Mouse (Mus musculus): Measurements from ENCODE around the gene Bsnd. TPM values are rescaled to one million over a fixed set of nuclear protein-coding genes. Genes with fewer than 3 reads are reported as not detected.

The Bsnd gene
- polyA plus RNA-seq, 1 experiment from 2014 or later = not detected

DNA sequence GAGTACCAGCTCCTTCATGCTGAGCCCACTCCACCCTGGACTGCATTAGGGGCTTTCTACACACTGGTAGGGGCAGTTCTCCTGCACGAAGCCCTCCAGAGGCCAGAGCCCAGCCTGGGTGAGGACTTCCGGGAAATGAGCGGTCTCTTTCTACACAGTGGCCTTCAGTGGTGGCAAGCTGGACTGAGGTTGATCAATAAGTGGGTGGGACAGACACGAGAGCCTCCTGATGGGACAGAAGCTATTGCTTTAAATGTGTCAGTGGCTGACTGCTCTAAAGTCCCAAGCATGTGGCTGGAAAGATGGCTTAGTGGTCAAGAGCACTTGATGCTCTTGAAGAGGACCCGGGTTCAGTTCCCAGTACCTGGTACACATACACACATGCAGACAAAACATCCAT, 39.0 kb downstream of the Bsnd start:
- Histone ChIP-seq H3K36me3 (replicated peaks) (peaks cover 30% of the 10 kb centered on the region), H3K4me1 (replicated peaks) (peaks cover 24% of the 10 kb centered on the region), H3K27ac (replicated peaks) (no peak overlapping the region), H3K27me3 (no peaks in the 10 kb centered on the region), H3K9me3 (replicated peaks) (no peaks in the 10 kb centered on the region), H3K4me2 (no peak overlapping the region), H3K9ac (no peak overlapping the region), H3K4me3 (replicated peaks) (no peak overlapping the region)
- ATAC-seq (ENCODE audit: insufficient read depth) = no peak
- WGBS (ENCODE audit: insufficient replicate concordance) = 58% methylated on average over 5 of the region's 5 CpGs

DNA sequence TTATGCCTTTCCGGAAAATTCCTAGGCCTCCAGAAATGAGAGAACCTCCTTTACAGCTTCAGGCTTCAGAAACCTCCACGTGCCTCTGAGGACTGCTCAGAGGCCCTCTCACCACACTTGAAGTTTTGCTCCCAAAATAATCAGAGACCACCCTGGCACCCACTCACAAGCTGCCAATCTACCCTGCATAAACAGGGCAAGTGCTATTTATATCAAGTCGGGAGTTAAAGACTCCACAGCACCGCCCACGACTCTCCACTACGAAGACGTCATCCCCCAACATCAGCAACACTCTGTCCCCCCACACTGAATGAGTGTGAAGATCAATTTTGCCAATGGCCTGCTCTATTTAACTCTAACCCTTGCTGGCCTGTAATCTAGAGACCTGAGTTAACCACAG, 39.7 kb downstream of the Bsnd start:
- H3K9ac ChIP-seq = no peak overlapping the region
- H3K27ac ChIP-seq (replicated peaks) = no peak overlapping the region
- no peaks in the 10 kb centered on the region for H3K27me3 ChIP-seq
- no peak overlapping the region for H3K4me3 ChIP-seq (replicated peaks)
- no peak for ATAC-seq (ENCODE audit: insufficient read depth)
- H3K4me1 ChIP-seq (replicated peaks) = peaks cover 24% of the 10 kb centered on the region
- no peak overlapping the region for H3K4me2 ChIP-seq
- H3K36me3 ChIP-seq (replicated peaks) = peaks cover 25% of the 10 kb centered on the region
- WGBS (ENCODE audit: insufficient replicate concordance) = 67% methylated on average over 7 of the region's 7 CpGs
- H3K9me3 ChIP-seq (replicated peaks) = no peaks in the 10 kb centered on the region

DNA sequence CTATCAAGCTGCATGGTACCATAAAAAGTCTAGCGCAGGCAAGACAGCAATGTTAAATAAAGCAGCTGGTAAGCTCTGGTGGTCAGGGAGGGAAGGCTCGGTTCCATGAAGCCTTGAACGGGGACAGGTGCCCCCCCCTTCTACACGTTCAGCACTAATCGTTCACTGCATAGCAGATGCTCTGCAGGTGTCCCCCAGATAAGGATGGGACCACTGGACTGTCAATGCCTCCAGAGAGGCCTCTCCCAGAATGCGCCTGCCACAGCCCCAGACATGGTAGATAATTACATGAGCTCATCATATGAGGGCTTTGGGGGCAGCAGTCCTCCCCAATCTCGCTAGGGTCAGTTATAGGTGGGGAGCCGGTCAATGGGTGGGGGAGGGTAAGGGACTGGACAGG, 42.8 kb downstream of the Bsnd start:
- Histone ChIP-seq H3K36me3 (replicated peaks) (peaks cover 22% of the 10 kb centered on the region), H3K4me1 (replicated peaks) (peaks cover 24% of the 10 kb centered on the region), H3K4me3 (replicated peaks) (no peak overlapping the region), H3K9me3 (replicated peaks) (no peaks in the 10 kb centered on the region), H3K27ac (replicated peaks) (0 out of 2 replicates have a peak overlapping the region, but pooled peaks have one; percentile 38), H3K4me2 (peak overlapping the region; percentile 42), H3K9ac (no peak overlapping the region), H3K27me3 (no peaks in the 10 kb centered on the region)
- WGBS (ENCODE audit: insufficient replicate concordance) = 43% methylated on average over 8 of the region's 8 CpGs
- peak; percentile 89 for ATAC-seq (ENCODE audit: insufficient read depth)

DNA sequence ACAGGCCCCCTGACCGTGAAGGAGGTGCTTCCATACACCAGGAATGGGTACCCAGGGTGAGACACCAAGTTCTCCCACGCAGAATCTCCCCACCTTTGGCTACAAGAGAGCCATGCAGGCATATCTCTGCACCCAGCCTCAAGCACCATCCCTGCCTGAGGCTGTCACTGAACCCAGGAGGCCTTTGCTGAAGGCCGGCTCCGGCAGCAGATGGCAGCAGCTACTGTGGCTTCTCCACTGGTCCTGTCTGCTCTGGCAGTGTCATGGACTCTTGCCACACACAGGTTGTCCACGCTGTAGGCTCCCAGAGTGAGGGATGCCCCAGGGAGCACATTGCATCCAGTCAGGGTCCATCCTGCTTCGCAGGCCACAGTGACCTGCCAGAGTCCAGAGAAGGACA, 48.9 kb downstream of the Bsnd start:
- Histone ChIP-seq H3K27ac (replicated peaks) (no peak overlapping the region), H3K4me1 (replicated peaks) (no peaks in the 10 kb centered on the region; the same call in 1 of the 2 replicates)
- WGBS (ENCODE audit: insufficient replicate concordance) = 77% methylated on average over 6 of the region's 6 CpGs

DNA sequence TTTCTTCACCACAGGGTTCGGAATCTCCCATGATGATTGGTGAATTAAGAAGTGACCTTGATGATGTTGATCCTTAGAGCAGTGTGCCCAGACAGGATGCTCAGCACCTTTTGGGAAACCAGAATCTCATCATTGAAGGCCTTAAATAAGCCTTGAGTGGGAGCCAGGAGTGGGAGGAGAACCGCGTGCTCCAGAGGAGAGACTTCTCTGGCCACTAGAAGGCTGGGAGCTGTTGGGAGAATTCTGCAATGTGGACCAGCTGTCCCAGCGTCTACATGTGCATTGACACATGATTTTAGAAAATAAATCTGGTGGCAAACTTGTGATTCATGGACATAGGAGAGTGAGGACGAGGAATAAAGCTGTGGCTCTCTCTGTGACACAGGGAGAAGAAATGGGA, 53.3 kb downstream of the Bsnd start:
- Histone ChIP-seq H3K9me3 (replicated peaks) (no peaks in the 10 kb centered on the region), H3K4me3 (replicated peaks) (no peak overlapping the region), H3K4me2 (no peak overlapping the region), H3K36me3 (replicated peaks) (peaks cover 93% of the 10 kb centered on the region), H3K27me3 (no peaks in the 10 kb centered on the region), H3K4me1 (replicated peaks) (no peaks in the 10 kb centered on the region), H3K27ac (replicated peaks) (no peak overlapping the region), H3K9ac (no peak overlapping the region)
- ATAC-seq (ENCODE audit: insufficient read depth) = no peak
- WGBS (ENCODE audit: insufficient replicate concordance) = 88% methylated on average over 5 of the region's 5 CpGs

More for the DNA sequence above, 48.9 kb downstream of the Bsnd start:
- ATAC-seq (ENCODE audit: insufficient read depth) = no peak
- Histone ChIP-seq H3K4me2 (no peak overlapping the region), H3K27me3 (no peaks in the 10 kb centered on the region), H3K9me3 (replicated peaks) (no peaks in the 10 kb centered on the region), H3K4me3 (replicated peaks) (no peak overlapping the region), H3K36me3 (replicated peaks) (peaks cover 61% of the 10 kb centered on the region), H3K9ac (no peak overlapping the region)

DNA sequence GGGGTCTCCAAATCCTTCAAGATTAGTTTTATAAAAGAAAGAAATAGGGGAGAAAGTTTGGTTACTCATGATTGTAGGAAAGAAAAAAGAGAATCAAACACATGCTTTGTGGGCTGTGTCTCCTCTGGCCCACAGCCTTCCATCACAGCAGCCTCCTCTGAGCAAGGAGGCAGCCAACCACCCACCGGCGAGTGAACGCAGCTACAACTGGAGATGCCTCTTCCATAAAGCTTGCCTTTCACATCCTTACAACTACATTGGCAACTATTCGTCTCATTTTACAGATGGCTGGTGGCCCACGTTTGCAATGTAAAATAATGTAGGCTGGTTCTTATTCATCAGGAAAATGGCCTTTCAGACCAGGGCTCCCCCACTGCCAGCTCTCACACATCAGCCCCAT, 54.9 kb downstream of the Bsnd start:
- H3K36me3 ChIP-seq (replicated peaks) = peaks cover 92% of the 10 kb centered on the region
- H3K27me3 ChIP-seq = no peaks in the 10 kb centered on the region
- no peaks in the 10 kb centered on the region for H3K9me3 ChIP-seq (replicated peaks)
- ATAC-seq (ENCODE audit: insufficient read depth) = no peak
- no peak overlapping the region for H3K9ac ChIP-seq
- no peak overlapping the region for H3K27ac ChIP-seq (replicated peaks)
- WGBS (ENCODE audit: insufficient replicate concordance) = 81% methylated on average over 5 of the region's 5 CpGs
- H3K4me2 ChIP-seq = no peak overlapping the region
- H3K4me1 ChIP-seq (replicated peaks) = no peaks in the 10 kb centered on the region
- H3K4me3 ChIP-seq (replicated peaks) = no peak overlapping the region

DNA sequence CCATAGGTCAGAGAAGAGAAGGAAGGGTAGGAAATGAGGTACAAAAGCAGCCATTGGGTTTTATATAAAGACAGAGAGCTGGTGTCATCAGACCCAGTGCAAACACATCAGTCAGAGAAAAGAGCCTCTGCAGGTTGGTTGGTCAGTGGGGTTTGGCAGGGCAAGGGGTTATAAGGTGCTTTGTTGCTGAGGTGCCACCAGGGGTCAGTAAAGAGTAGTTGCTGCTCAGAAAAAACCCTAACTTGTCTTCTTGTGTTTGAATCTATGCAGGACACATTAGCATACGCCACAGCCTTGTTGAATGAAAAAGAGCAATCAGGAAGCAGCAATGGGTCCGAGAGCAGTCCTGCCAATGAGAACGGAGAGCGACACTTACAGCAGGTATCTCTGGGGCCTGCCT, 55.6 kb downstream of the Bsnd start:
- WGBS (ENCODE audit: insufficient replicate concordance) = 69% methylated on average over 4 of the region's 4 CpGs
- Histone ChIP-seq H3K9ac (no peak overlapping the region), H3K4me3 (replicated peaks) (no peak overlapping the region), H3K4me2 (no peak overlapping the region), H3K27me3 (no peaks in the 10 kb centered on the region), H3K9me3 (replicated peaks) (no peaks in the 10 kb centered on the region), H3K36me3 (replicated peaks) (peaks cover 92% of the 10 kb centered on the region), H3K4me1 (replicated peaks) (no peaks in the 10 kb centered on the region), H3K27ac (replicated peaks) (no peak overlapping the region)
- ATAC-seq (ENCODE audit: insufficient read depth) = no peak

DNA sequence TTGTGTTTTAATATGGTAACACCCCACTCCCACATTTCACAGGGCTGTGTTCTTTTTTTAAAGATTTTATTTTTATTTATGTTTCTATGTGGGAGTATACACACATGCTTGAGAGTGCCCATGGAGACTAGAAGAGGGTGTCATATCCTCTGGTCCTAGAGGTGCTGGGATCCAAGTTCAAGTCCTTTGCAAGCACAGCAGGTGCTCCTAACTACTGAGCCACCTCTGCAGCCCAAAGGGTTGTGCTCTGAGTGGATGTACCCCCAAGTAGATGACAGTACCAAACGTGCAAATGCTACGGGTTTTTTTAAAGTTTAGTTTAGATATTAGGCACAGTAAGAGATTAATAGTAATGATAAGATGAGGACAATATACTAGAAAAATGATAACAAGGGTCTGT, 56.7 kb downstream of the Bsnd start:
- Histone ChIP-seq H3K27ac (replicated peaks) (no peak overlapping the region), H3K27me3 (no peaks in the 10 kb centered on the region), H3K36me3 (replicated peaks) (peaks cover 92% of the 10 kb centered on the region), H3K4me3 (replicated peaks) (no peak overlapping the region), H3K4me2 (no peak overlapping the region), H3K4me1 (replicated peaks) (no peaks in the 10 kb centered on the region), H3K9me3 (replicated peaks) (no peaks in the 10 kb centered on the region), H3K9ac (no peak overlapping the region)
- WGBS (ENCODE audit: insufficient replicate concordance) = 80% methylated on average over 2 of the region's 2 CpGs
- ATAC-seq (ENCODE audit: insufficient read depth) = no peak

Other genes with a start within 250 kb of the Bsnd start
- 5.1 and 6.2 TPM in 2 replicates for gene Usp24, start 176.1 kb downstream of the Bsnd start, polyA plus RNA-seq (2015; fragmentation: Nextera tagmentation; extraction: Ambion mirVana)
- gene Pcsk9, start 28.0 kb downstream of the Bsnd start, polyA plus RNA-seq (2015; fragmentation: Nextera tagmentation; extraction: Ambion mirVana) = 84.5 and 101 TPM in 2 replicates
- 7.8 and 10.4 TPM in 2 replicates for gene Dhcr24, start 68.8 kb upstream of the Bsnd start, polyA plus RNA-seq (2015; fragmentation: Nextera tagmentation; extraction: Ambion mirVana)
- gene Lexm, start 125.0 kb upstream of the Bsnd start, polyA plus RNA-seq (2015; fragmentation: Nextera tagmentation; extraction: Ambion mirVana) = not detected in 2 replicates
- gene Ttc22, start 130.1 kb upstream of the Bsnd start, polyA plus RNA-seq (2015; fragmentation: Nextera tagmentation; extraction: Ambion mirVana) = 0.07 and 0.16 TPM in 2 replicates
- 4.8 and 5.2 TPM in 2 replicates for gene Pars2, start 158.8 kb upstream of the Bsnd start, polyA plus RNA-seq (2015; fragmentation: Nextera tagmentation; extraction: Ambion mirVana)
- 31.1 and 41.9 TPM in 2 replicates for gene Ttc4, start 186.7 kb upstream of the Bsnd start, polyA plus RNA-seq (2015; fragmentation: Nextera tagmentation; extraction: Ambion mirVana)
- 0.12 and 0.13 TPM in 2 replicates for gene Mroh7, start 238.6 kb upstream of the Bsnd start, polyA plus RNA-seq (2015; fragmentation: Nextera tagmentation; extraction: Ambion mirVana)
- not detected in 2 replicates for gene Fam151a, start 241.6 kb upstream of the Bsnd start, polyA plus RNA-seq (2015; fragmentation: Nextera tagmentation; extraction: Ambion mirVana)